Mouse (Mus musculus): ENCODE data around the gene Dock8. TPM values are rescaled to one million over a fixed set of nuclear protein-coding genes. Genes with fewer than 3 reads are reported as not detected.
A peak's percentile ranks its signal among the peaks of the same experiment; 100 is the strongest.

Dock8 gene
- total RNA-seq, 2 experiments from 2014 or later: 3.4 to 3.7 TPM

GRCm38 (mm10) chr19:25097951-25098350 lies 98.6 kb downstream of the Dock8 start:
- no peak for DNase-seq (ENCODE audit: low spot score in 2 of 2)
- intact Hi-C loops (cut with DNase I): no loop called here

GRCm38 (mm10) chr19:25098941-25099340 lies 99.6 kb downstream of the Dock8 start:
- no peak for DNase-seq (ENCODE audit: low spot score in 2 of 2)
- intact Hi-C loops (cut with DNase I): no loop called here

- DNase-seq (ENCODE audit: low spot score in 2 of 2): no peak
- intact Hi-C loops (cut with DNase I): loop anchor here (5.0 kb wide), 3 partner anchors 143 to 522 kb away; partner anchors contain the start of gene Cbwd1
Observed at GRCm38 (mm10) chr19:25105682-25106081, 106.3 kb downstream of the Dock8 start.

- no peak for DNase-seq (ENCODE audit: low spot score in 2 of 2)
- intact Hi-C loops (cut with DNase I): loop anchor here (5.0 kb wide), 3 partner anchors 144 to 521 kb away; partner anchors contain the start of gene Cbwd1
Observed at GRCm38 (mm10) chr19:25106315-25106714, 107.0 kb downstream of the Dock8 start.

GRCm38 (mm10) chr19:25107417-25107816 lies 108.1 kb downstream of the Dock8 start:
- intact Hi-C loops (cut with DNase I): loop anchor here (5.0 kb wide), 3 partner anchors 145 to 520 kb away; partner anchors contain the start of gene Cbwd1
- DNase-seq (ENCODE audit: low spot score in 2 of 2): peak; percentile 20 to 38

- DNase-seq (ENCODE audit: low spot score in 2 of 2): no peak
- intact Hi-C loops (cut with DNase I): no loop called here
Observed at GRCm38 (mm10) chr19:25111591-25112233, 112.4 kb downstream of the Dock8 start.

- intact Hi-C loops (cut with DNase I): no loop called here
- DNase-seq (ENCODE audit: low spot score in 2 of 2): no peak
Observed at GRCm38 (mm10) chr19:25116981-25117380, 117.6 kb downstream of the Dock8 start.

GRCm38 (mm10) chr19:25122417-25122816 lies 123.1 kb downstream of the Dock8 start:
- peak; percentile 14 to 51 for DNase-seq (ENCODE audit: low spot score in 2 of 2)
- intact Hi-C loops (cut with DNase I): no loop called here

GRCm38 (mm10) chr19:25123031-25123430 lies 123.7 kb downstream of the Dock8 start:
- intact Hi-C loops (cut with DNase I): no loop called here
- peak; percentile 18 to 49 for DNase-seq (ENCODE audit: low spot score in 2 of 2)

GRCm38 (mm10) chr19:25123461-25123860 lies 124.1 kb downstream of the Dock8 start:
- intact Hi-C loops (cut with DNase I): no loop called here
- DNase-seq (ENCODE audit: low spot score in 2 of 2): no peak

- intact Hi-C loops (cut with DNase I): loop anchor here (1.0 to 5.0 kb wide), 4 partner anchors 170 to 495 kb away; partner anchors contain the start of gene Cbwd1
- DNase-seq (ENCODE audit: low spot score in 2 of 2): peak; percentile 45 to 54
Observed at GRCm38 (mm10) chr19:25132322-25132721, 133.0 kb downstream of the Dock8 start.

GRCm38 (mm10) chr19:25133959-25134358 lies 134.6 kb downstream of the Dock8 start:
- no peak for DNase-seq (ENCODE audit: low spot score in 2 of 2)

GRCm38 (mm10) chr19:25136171-25136570 lies 136.8 kb downstream of the Dock8 start:
- DNase-seq (ENCODE audit: low spot score in 2 of 2): no peak
- intact Hi-C loops (cut with DNase I): no loop called here

More at GRCm38 (mm10) chr19:25133959-25134358, 134.6 kb downstream of the Dock8 start:
- intact Hi-C loops (cut with DNase I): loop anchor here (1.0 to 5.0 kb wide), 4 partner anchors 103 to 493 kb away; partner anchors contain the start of gene Cbwd1

- intact Hi-C loops (cut with DNase I): no loop called here
- DNase-seq (ENCODE audit: low spot score in 2 of 2): no peak
Observed at GRCm38 (mm10) chr19:25137907-25138820, 138.8 kb downstream of the Dock8 start.

GRCm38 (mm10) chr19:25144110-25145028 lies 145.0 kb downstream of the Dock8 start:
- DNase-seq (ENCODE audit: low spot score in 2 of 2): peak; percentile 27 to 50
- intact Hi-C loops (cut with DNase I): no loop called here

GRCm38 (mm10) chr19:25145116-25145515 lies 145.8 kb downstream of the Dock8 start:
- no peak for DNase-seq (ENCODE audit: low spot score in 2 of 2)
- intact Hi-C loops (cut with DNase I): no loop called here

- DNase-seq (ENCODE audit: low spot score in 2 of 2): no peak
- intact Hi-C loops (cut with DNase I): no loop called here
Observed at GRCm38 (mm10) chr19:25146122-25146521, 146.8 kb downstream of the Dock8 start.

- DNase-seq (ENCODE audit: low spot score in 2 of 2): no peak
- intact Hi-C loops (cut with DNase I): no loop called here
Observed at GRCm38 (mm10) chr19:25149788-25150187, 150.5 kb downstream of the Dock8 start.

GRCm38 (mm10) chr19:25154506-25155178 lies 155.3 kb downstream of the Dock8 start:
- intact Hi-C loops (cut with DNase I): no loop called here
- DNase-seq (ENCODE audit: low spot score in 2 of 2): no peak
